ENCODE assay signal across 7 mouse cellular contexts in the genomic region with DNA sequence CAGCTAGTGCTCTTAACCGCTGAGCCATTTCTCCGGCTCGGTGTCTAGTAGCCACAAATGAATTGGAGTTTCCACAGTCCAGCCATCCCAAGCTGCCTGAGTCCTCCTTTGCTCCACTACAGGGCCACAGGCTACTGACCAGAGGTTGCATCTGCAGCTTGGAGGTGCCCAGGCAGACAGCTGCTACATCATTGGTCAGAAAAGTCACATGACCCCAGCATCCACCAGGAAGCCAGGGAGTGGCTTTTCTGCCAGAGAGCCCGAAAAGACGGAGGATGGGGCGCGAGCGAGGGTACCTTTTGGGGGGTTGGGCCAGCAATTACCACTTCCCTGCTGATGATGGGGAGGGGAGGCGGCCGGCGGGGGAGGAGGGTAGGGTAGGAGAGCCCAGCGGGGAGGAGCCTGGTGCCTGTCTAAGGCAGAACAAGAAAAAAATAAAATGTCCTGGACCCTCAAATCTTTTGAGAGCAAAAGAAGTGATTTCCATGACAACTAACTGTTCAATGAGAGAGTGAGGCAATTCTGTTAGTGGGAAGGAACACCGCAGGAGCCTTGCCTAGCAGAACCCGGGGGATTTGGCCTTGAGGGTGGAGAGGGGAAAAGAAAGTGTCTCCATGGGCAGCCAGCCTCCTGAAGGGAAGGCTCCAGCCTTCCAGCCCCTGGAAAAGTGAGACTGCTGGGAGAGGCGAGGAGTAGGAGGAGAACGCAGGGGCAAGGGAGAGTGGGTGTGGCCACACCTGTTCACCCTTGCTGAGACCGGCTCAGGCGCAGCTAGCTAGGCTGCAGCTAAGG. TPM values are rescaled to one million over a fixed set of nuclear protein-coding genes. Genes with fewer than 3 reads are reported as not detected.
DNase-seq lines count a peak whose midpoint lies in the region; ATAC-seq lines count a peak whose summit lies in the region.

No protein-coding gene starts in this region.

- no peak for ATAC-seq in heart, embryonic 14.5 days (ENCODE audit: insufficient number of reproducible peaks, insufficient read depth, low FRiP score, low read depth)

- no peaks in the 10 kb centered on the region for H3K36me3 ChIP-seq in heart, embryonic 14.5 days (ENCODE audit: control insufficient read depth, insufficient read depth, low read length)

- H3K9ac ChIP-seq in heart, embryonic 14.5 days (ENCODE audit: low read length): no peak overlapping the region

- no peak overlapping the region for H3K27ac ChIP-seq in heart, embryonic 14.5 days (replicated peaks in 1 of 2; ENCODE audit: control insufficient read depth in 1 of 2, insufficient read depth in 1 of 2, low read depth in 2 of 2, low read length in 2 of 2)

- 7% methylated on average over 18 of the region's 18 CpGs for WGBS in heart, embryonic 14.5 days

- no peaks in the 10 kb centered on the region for H3K9me3 ChIP-seq in heart, embryonic 14.5 days (ENCODE audit: control insufficient read depth, low read length)

- peak; percentile 55 to 68 for DNase-seq in right cerebral cortex, postnatal 10 days (ENCODE audit: low spot score in 2 of 2)
- DNase-seq in right cerebral cortex, postnatal 14 days: no peak
- DNase-seq in cerebellum, postnatal 25 days: peak; percentile 46 to 62
- DNase-seq in layer of hippocampus, adult 9-11 months: peak; percentile 54
- DNase-seq in retina, postnatal 7 days (ENCODE audit: low read depth, low spot score): peak; percentile 20
- no peak for DNase-seq in T-cell, adult 2 months (ENCODE audit: low spot score)

- H3K4me1 ChIP-seq in heart, embryonic 14.5 days (ENCODE audit: control insufficient read depth in 2 of 2, insufficient read depth in 2 of 2, low read length in 2 of 2): 0 out of 4 replicates have a peak, but pooled peaks cover 0 to 8% of the 10 kb centered on the region in 2 experiments

- H3K27me3 ChIP-seq in heart, embryonic 14.5 days (ENCODE audit: control insufficient read depth, insufficient read depth, low read length): peaks cover 32% of the 10 kb centered on the region

- peak overlapping the region; percentile 57 for H3K4me2 ChIP-seq in heart, embryonic 14.5 days (ENCODE audit: low read length)

- peak overlapping the region in 1 of 2 experiments; percentile 29; a peak in 2 of 4 replicates for H3K4me3 ChIP-seq in heart, embryonic 14.5 days (ENCODE audit: control insufficient read depth in 1 of 2, insufficient read depth in 1 of 2, low read depth in 1 of 2, low read length in 2 of 2)

RNA-seq across cellular contexts. Expression of gene Tmem132b, which starts 57.5 kb away (rescaled TPM):
- not detected in 2 replicates for polyA plus RNA-seq in heart, embryonic 14.5 days (2014; fragmentation: Nextera tagmentation; extraction: Ambion mirVana)

Comparison
In these comparisons a context has a peak if more than half of its experiments do, and no peak if none do; other contexts are left out.
1. DNase-seq: peak in right cerebral cortex, postnatal 10 days (2 of 2), cerebellum, postnatal 25 days (2 of 2), layer of hippocampus, adult 9-11 months (single experiment) and retina, postnatal 7 days (single experiment); none in right cerebral cortex, postnatal 14 days (single experiment) and T-cell, adult 2 months (single experiment).